7 mouse cellular contexts compared by ENCODE assay signal in genomic region chr11:76242901-76243810, GRCm38 (mm10). TPM values are rescaled to one million over a fixed set of nuclear protein-coding genes. Genes with fewer than 3 reads are reported as not detected.
DNase-seq lines count a peak whose midpoint lies in the region; ATAC-seq and TF ChIP-seq lines count a peak whose summit lies in the region.

TSS of gene Mrm3 (plus strand) at chr11:76243715.
TSS of gene Glod4 (minus strand) at chr11:76243725.

- peak within 1 kb of the TSS; percentile 85 for H3K9ac ChIP-seq in embryonic facial prominence, embryonic 12.5 days
- H3K9ac ChIP-seq in heart, adult 2 months (ENCODE audit: low read depth, low read length) = peak within 1 kb of the TSS; percentile 76
- peak within 1 kb of the TSS; percentile 87 for H3K9ac ChIP-seq in limb, embryonic 13.5 days
- H3K9ac ChIP-seq in midbrain, embryonic 16.5 days (ENCODE audit: low read depth, low read length) = peak within 1 kb of the TSS; percentile 82

- peaks cover 18% of the 10 kb centered on the region for H3K36me3 ChIP-seq in embryonic facial prominence, embryonic 12.5 days
- peaks cover 2% of the 10 kb centered on the region; the same call in 1 of the 2 replicates for H3K36me3 ChIP-seq in heart, adult 2 months (ENCODE audit: control insufficient read depth, insufficient read depth, low read length)
- H3K36me3 ChIP-seq in limb, embryonic 13.5 days = peaks cover 22% of the 10 kb centered on the region
- 0 out of 2 replicates have a peak, but pooled peaks cover 3% of the 10 kb centered on the region for H3K36me3 ChIP-seq in midbrain, embryonic 16.5 days (ENCODE audit: control insufficient read depth, insufficient read depth, low read length)

- peaks cover 9% of the 10 kb centered on the region for H3K4me1 ChIP-seq in embryonic facial prominence, embryonic 12.5 days
- peaks cover 3% of the 10 kb centered on the region for H3K4me1 ChIP-seq in heart, adult 2 months (ENCODE audit: control insufficient read depth, insufficient read depth, low read length)
- peaks cover 22% of the 10 kb centered on the region for H3K4me1 ChIP-seq in limb, embryonic 13.5 days
- peaks cover 23% of the 10 kb centered on the region for H3K4me1 ChIP-seq in midbrain, embryonic 16.5 days (ENCODE audit: control insufficient read depth, insufficient read depth, low read length)

- WGBS in embryonic facial prominence, embryonic 12.5 days = under 1% methylated on average over 61 of the region's 61 CpGs
- WGBS in heart, adult 2 months = under 1% methylated on average over 61 of the region's 61 CpGs
- under 1% methylated on average over 61 of the region's 61 CpGs for WGBS in limb, embryonic 13.5 days
- under 1% methylated on average over 61 of the region's 61 CpGs for WGBS in midbrain, embryonic 16.5 days

- peak within 1 kb of the TSS; percentile 82 for H3K4me3 ChIP-seq in embryonic facial prominence, embryonic 12.5 days
- H3K4me3 ChIP-seq in heart, adult 2 months = peak within 1 kb of the TSS; percentile 93
- peak within 1 kb of the TSS; percentile 90 for H3K4me3 ChIP-seq in limb, embryonic 13.5 days
- H3K4me3 ChIP-seq in midbrain, embryonic 16.5 days (ENCODE audit: low read depth, low read length) = peak within 1 kb of the TSS; percentile 85

- TF ChIP-seq POLR2A in heart, adult 2 months (IDR thresholded peaks at IDR 0.05; ENCODE audit: insufficient read depth, low read depth, low read length) = peak; percentile 78

- no peaks in the 10 kb centered on the region for H3K27me3 ChIP-seq in embryonic facial prominence, embryonic 12.5 days
- H3K27me3 ChIP-seq in heart, adult 2 months (ENCODE audit: control insufficient read depth, insufficient read depth, low read length) = no peaks in the 10 kb centered on the region
- no peaks in the 10 kb centered on the region for H3K27me3 ChIP-seq in limb, embryonic 13.5 days
- H3K27me3 ChIP-seq in midbrain, embryonic 16.5 days (ENCODE audit: control insufficient read depth, insufficient read depth, low read depth, low read length) = no peaks in the 10 kb centered on the region

- no peaks in the 10 kb centered on the region for H3K79me2 ChIP-seq in heart, adult 2 months (replicated peaks; ENCODE audit: control insufficient read depth, insufficient read depth, low read length)

- peak; percentile 82 for ATAC-seq in embryonic facial prominence, embryonic 12.5 days (ENCODE audit: insufficient number of reproducible peaks, insufficient read depth, low FRiP score, low TSS enrichment)
- peak; percentile 81 for ATAC-seq in limb, embryonic 13.5 days (ENCODE audit: low FRiP score, low read depth)
- peak; percentile 86 for ATAC-seq in midbrain, embryonic 16.5 days

- H3K27ac ChIP-seq in embryonic facial prominence, embryonic 12.5 days = peak within 1 kb of the TSS; percentile 81
- peak within 1 kb of the TSS; percentile 82 for H3K27ac ChIP-seq in heart, adult 2 months
- peak within 1 kb of the TSS; percentile 78 for H3K27ac ChIP-seq in limb, embryonic 13.5 days
- H3K27ac ChIP-seq in midbrain, embryonic 16.5 days (ENCODE audit: low read length) = peak within 1 kb of the TSS; percentile 84

- DNase-seq in adrenal gland, postnatal 25 days = peak; percentile 92
- DNase-seq in heart, adult 2 months = peak; percentile 91 to 95
- peak; percentile 84 to 91 for DNase-seq in kidney, adult 8-10 months
- DNase-seq in spleen, postnatal 10 days (ENCODE audit: low spot score in 2 of 2) = peak; percentile 86 to 94

- peak within 1 kb of the TSS; percentile 64 for H3K4me2 ChIP-seq in embryonic facial prominence, embryonic 12.5 days (replicated peaks)
- H3K4me2 ChIP-seq in limb, embryonic 13.5 days (replicated peaks) = peak within 1 kb of the TSS; percentile 92
- H3K4me2 ChIP-seq in midbrain, embryonic 16.5 days (ENCODE audit: low read length) = peak within 1 kb of the TSS; percentile 94

- no peak for TF ChIP-seq CTCF in heart, adult 2 months (IDR thresholded peaks at IDR 0.05)

- no peaks in the 10 kb centered on the region for H3K9me3 ChIP-seq in embryonic facial prominence, embryonic 12.5 days
- H3K9me3 ChIP-seq in limb, embryonic 13.5 days = no peaks in the 10 kb centered on the region
- no peaks in the 10 kb centered on the region for H3K9me3 ChIP-seq in midbrain, embryonic 16.5 days (replicated peaks; ENCODE audit: control insufficient read depth, low read length, poor library complexity, severe bottlenecking)

- intact Hi-C loops in heart, adult 2 months (cut with DNase I) = no loop called here

- TF ChIP-seq EP300 in heart, adult 2 months (IDR thresholded peaks at IDR 0.05; ENCODE audit: insufficient read depth, low read depth, low read length) = no peak

RNA-seq across cellular contexts. Expression of gene Mrm3, which starts in this region (rescaled TPM):
- 17.8 and 18.6 TPM in 2 replicates for total RNA-seq in adrenal gland, postnatal 25 days (2021)
- 26.3 and 27.6 TPM in 2 replicates for polyA plus RNA-seq in embryonic facial prominence, embryonic 12.5 days (2016; fragmentation: Nextera tagmentation; extraction: Ambion mirVana)
- 10 to 100 TPM; 21.8 to 23.4 TPM for total RNA-seq in heart, adult 2 months (2021)
- 11.9 and 18.7 TPM in 2 replicates for polyA plus RNA-seq in heart, adult 2 months (2012; rRNA removed)
- 26.2 and 26.8 TPM in 2 replicates for polyA plus RNA-seq in limb, embryonic 13.5 days (2015; fragmentation: Nextera tagmentation; extraction: Ambion mirVana)
- polyA plus RNA-seq in midbrain, embryonic 16.5 days (2015; fragmentation: Nextera tagmentation; extraction: Ambion mirVana) = 25.4 and 26.5 TPM in 2 replicates

RNA-seq across cellular contexts. Expression of gene Glod4, which starts in this region (rescaled TPM):
- total RNA-seq in adrenal gland, postnatal 25 days (2021) = 94.1 and 99.7 TPM in 2 replicates
- 121 and 126 TPM in 2 replicates for polyA plus RNA-seq in embryonic facial prominence, embryonic 12.5 days (2016; fragmentation: Nextera tagmentation; extraction: Ambion mirVana)
- total RNA-seq in heart, adult 2 months (2021) = 10 to 100 TPM; 34.2 to 41.5 TPM
- polyA plus RNA-seq in heart, adult 2 months (2012; rRNA removed) = 12.0 and 26.7 TPM in 2 replicates
- polyA plus RNA-seq in limb, embryonic 13.5 days (2015; fragmentation: Nextera tagmentation; extraction: Ambion mirVana) = 129 and 135 TPM in 2 replicates
- 121 and 123 TPM in 2 replicates for polyA plus RNA-seq in midbrain, embryonic 16.5 days (2015; fragmentation: Nextera tagmentation; extraction: Ambion mirVana)

Comparison
In these comparisons a context has a peak if more than half of its experiments do, and no peak if none do; other contexts are left out.
1. Peak in every context shown above with its lines: DNase-seq, ATAC-seq, H3K4me3 ChIP-seq and H3K27ac ChIP-seq.